Mouse (Mus musculus): ENCODE results near the gene Pgap3. TPM values are rescaled to one million over a fixed set of nuclear protein-coding genes. Genes with fewer than 3 reads are reported as not detected.

Gene Pgap3
- polyA plus RNA-seq (2014; fragmentation: Nextera tagmentation; extraction: Ambion mirVana), result 6.1 and 6.9 TPM in 2 replicates

- no peaks in the 10 kb centered on the region for H3K9me3 ChIP-seq (replicated peaks; ENCODE audit: control insufficient read depth, low read length)
- H3K4me3 ChIP-seq (ENCODE audit: low read depth, low read length), result peak within 1 kb of the TSS; percentile 49
- H3K27ac ChIP-seq (ENCODE audit: low read depth, low read length), result peak within 1 kb of the TSS; percentile 95
- no peaks in the 10 kb centered on the region for H3K27me3 ChIP-seq (replicated peaks; ENCODE audit: control insufficient read depth, insufficient read depth, low read length)
- DNase-seq (ENCODE audit: low spot score) (peak; percentile 95), ATAC-seq (peak; percentile 95)
- peak within 1 kb of the TSS; percentile 72 for H3K4me2 ChIP-seq (ENCODE audit: low read length)
- WGBS, result under 1% methylated on average over 36 of the region's 40 CpGs
- peaks cover 8% of the 10 kb centered on the region for H3K4me1 ChIP-seq (ENCODE audit: control insufficient read depth, insufficient read depth, low read length)
- H3K9ac ChIP-seq (ENCODE audit: low read length), result peak within 1 kb of the TSS; percentile 68
- H3K36me3 ChIP-seq (ENCODE audit: control insufficient read depth, insufficient read depth, low read length), result no peaks in the 10 kb centered on the region
These were observed at the start of gene Pgap3 for GRCm38 (mm10) chr11:98400161-98400726. Pgap3 (minus strand) TSS chr11:98400490.

GRCm38 (mm10) chr11:98449419-98449818 is 49.1 kb upstream of the Pgap3 start:
- H3K9me3 ChIP-seq (replicated peaks; ENCODE audit: control insufficient read depth, low read length), result no peaks in the 10 kb centered on the region
- no peak for DNase-seq (ENCODE audit: low spot score)
- no peak overlapping the region for H3K4me3 ChIP-seq (ENCODE audit: low read depth, low read length)
- H3K27me3 ChIP-seq (replicated peaks; ENCODE audit: control insufficient read depth, insufficient read depth, low read length), result peaks cover 27% of the 10 kb centered on the region
- no peak overlapping the region for H3K4me2 ChIP-seq (ENCODE audit: low read length)
- no peaks in the 10 kb centered on the region for H3K36me3 ChIP-seq (ENCODE audit: control insufficient read depth, insufficient read depth, low read length)
- no peak overlapping the region for H3K27ac ChIP-seq (ENCODE audit: low read depth, low read length)
- H3K4me1 ChIP-seq (ENCODE audit: control insufficient read depth, insufficient read depth, low read length), result no peaks in the 10 kb centered on the region
- no peak for ATAC-seq
- WGBS, result 75% methylated on average over 3 of the region's 3 CpGs
- H3K9ac ChIP-seq (ENCODE audit: low read length), result no peak overlapping the region

- DNase-seq (ENCODE audit: low spot score), result no peak
- Histone ChIP-seq H3K9me3 (replicated peaks; ENCODE audit: control insufficient read depth, low read length) (no peaks in the 10 kb centered on the region), H3K27ac (ENCODE audit: low read depth, low read length) (no peak overlapping the region), H3K27me3 (replicated peaks; ENCODE audit: control insufficient read depth, insufficient read depth, low read length) (peaks cover 27% of the 10 kb centered on the region), H3K4me3 (ENCODE audit: low read depth, low read length) (no peak overlapping the region), H3K4me1 (ENCODE audit: control insufficient read depth, insufficient read depth, low read length) (no peaks in the 10 kb centered on the region), H3K9ac (ENCODE audit: low read length) (no peak overlapping the region), H3K36me3 (ENCODE audit: control insufficient read depth, insufficient read depth, low read length) (no peaks in the 10 kb centered on the region), H3K4me2 (ENCODE audit: low read length) (no peak overlapping the region)
- 47% methylated on average over 13 of the region's 13 CpGs for WGBS
- no peak for ATAC-seq
These were observed 48.0 kb upstream of the Pgap3 start for GRCm38 (mm10) chr11:98448191-98448790.

GRCm38 (mm10) chr11:98447475-98447834 is 47.2 kb upstream of the Pgap3 start:
- peak overlapping the region; percentile 26; the same call in 1 of the 2 replicates for H3K4me2 ChIP-seq (ENCODE audit: low read length)
- H3K36me3 ChIP-seq (ENCODE audit: control insufficient read depth, insufficient read depth, low read length), result no peaks in the 10 kb centered on the region
- DNase-seq (ENCODE audit: low spot score) (no peak), ATAC-seq (no peak)
- 0 out of 2 replicates have a peak overlapping the region, but pooled peaks have one; percentile 5 for H3K4me3 ChIP-seq (ENCODE audit: low read depth, low read length)
- no peak overlapping the region for H3K27ac ChIP-seq (ENCODE audit: low read depth, low read length)
- no peak overlapping the region for H3K9ac ChIP-seq (ENCODE audit: low read length)
- no peaks in the 10 kb centered on the region for H3K4me1 ChIP-seq (ENCODE audit: control insufficient read depth, insufficient read depth, low read length)
- H3K27me3 ChIP-seq (replicated peaks; ENCODE audit: control insufficient read depth, insufficient read depth, low read length), result peaks cover 27% of the 10 kb centered on the region
- no peaks in the 10 kb centered on the region for H3K9me3 ChIP-seq (replicated peaks; ENCODE audit: control insufficient read depth, low read length)
- 20% methylated on average over 7 of the region's 7 CpGs for WGBS

- H3K9ac ChIP-seq (ENCODE audit: low read length), result no peak overlapping the region
- H3K4me3 ChIP-seq (ENCODE audit: low read depth, low read length), result 0 out of 2 replicates have a peak overlapping the region, but pooled peaks have one; percentile 5
- ATAC-seq, result no peak
- no peaks in the 10 kb centered on the region for H3K4me1 ChIP-seq (ENCODE audit: control insufficient read depth, insufficient read depth, low read length)
- H3K27ac ChIP-seq (ENCODE audit: low read depth, low read length), result no peak overlapping the region
- WGBS, result 4% methylated on average over 33 of the region's 33 CpGs
- no peak for DNase-seq (ENCODE audit: low spot score)
- no peaks in the 10 kb centered on the region for H3K9me3 ChIP-seq (replicated peaks; ENCODE audit: control insufficient read depth, low read length)
- peak overlapping the region; percentile 26; the same call in 1 of the 2 replicates for H3K4me2 ChIP-seq (ENCODE audit: low read length)
- H3K36me3 ChIP-seq (ENCODE audit: control insufficient read depth, insufficient read depth, low read length), result no peaks in the 10 kb centered on the region
- H3K27me3 ChIP-seq (replicated peaks; ENCODE audit: control insufficient read depth, insufficient read depth, low read length), result peaks cover 27% of the 10 kb centered on the region
These were observed 46.5 kb upstream of the Pgap3 start for GRCm38 (mm10) chr11:98446562-98447474.

GRCm38 (mm10) chr11:98446213-98446561 is 45.9 kb upstream of the Pgap3 start, which contains the start of gene Grb7:
Grb7 (plus strand) TSS chr11:98446394.
- H3K9me3 ChIP-seq (replicated peaks; ENCODE audit: control insufficient read depth, low read length), result no peaks in the 10 kb centered on the region
- H3K27ac ChIP-seq (ENCODE audit: low read depth, low read length), result no peak within 1 kb of the TSS
- DNase-seq (ENCODE audit: low spot score), result no peak
- WGBS, result 16% methylated on average over 5 of the region's 5 CpGs
- no peaks in the 10 kb centered on the region for H3K4me1 ChIP-seq (ENCODE audit: control insufficient read depth, insufficient read depth, low read length)
- no peaks in the 10 kb centered on the region for H3K36me3 ChIP-seq (ENCODE audit: control insufficient read depth, insufficient read depth, low read length)
- H3K4me3 ChIP-seq (ENCODE audit: low read depth, low read length), result 0 out of 2 replicates have a peak within 1 kb of the TSS, but pooled peaks have one; percentile 5
- no peak for ATAC-seq
- no peak within 1 kb of the TSS for H3K9ac ChIP-seq (ENCODE audit: low read length)
- H3K27me3 ChIP-seq (replicated peaks; ENCODE audit: control insufficient read depth, insufficient read depth, low read length), result peaks cover 27% of the 10 kb centered on the region
- H3K4me2 ChIP-seq (ENCODE audit: low read length), result peak within 1 kb of the TSS; percentile 26; the same call in 1 of the 2 replicates

- DNase-seq (ENCODE audit: low spot score) (no peak), ATAC-seq (no peak)
- peaks cover 27% of the 10 kb centered on the region for H3K27me3 ChIP-seq (replicated peaks; ENCODE audit: control insufficient read depth, insufficient read depth, low read length)
- no peak overlapping the region for H3K27ac ChIP-seq (ENCODE audit: low read depth, low read length)
- H3K4me2 ChIP-seq (ENCODE audit: low read length), result no peak overlapping the region
- no peak overlapping the region for H3K4me3 ChIP-seq (ENCODE audit: low read depth, low read length)
- H3K9ac ChIP-seq (ENCODE audit: low read length), result no peak overlapping the region
- WGBS, result 77% methylated on average over 4 of the region's 4 CpGs
- H3K4me1 ChIP-seq (ENCODE audit: control insufficient read depth, insufficient read depth, low read length), result no peaks in the 10 kb centered on the region
- no peaks in the 10 kb centered on the region for H3K36me3 ChIP-seq (ENCODE audit: control insufficient read depth, insufficient read depth, low read length)
- H3K9me3 ChIP-seq (replicated peaks; ENCODE audit: control insufficient read depth, low read length), result no peaks in the 10 kb centered on the region
These were observed 45.4 kb upstream of the Pgap3 start for GRCm38 (mm10) chr11:98445679-98446078.

- DNase-seq (ENCODE audit: low spot score) (no peak), ATAC-seq (no peak)
- H3K4me3 ChIP-seq (ENCODE audit: low read depth, low read length), result no peak overlapping the region
- H3K9me3 ChIP-seq (replicated peaks; ENCODE audit: control insufficient read depth, low read length), result no peaks in the 10 kb centered on the region
- no peak overlapping the region for H3K4me2 ChIP-seq (ENCODE audit: low read length)
- no peak overlapping the region for H3K9ac ChIP-seq (ENCODE audit: low read length)
- peaks cover 27% of the 10 kb centered on the region for H3K27me3 ChIP-seq (replicated peaks; ENCODE audit: control insufficient read depth, insufficient read depth, low read length)
- no peak overlapping the region for H3K27ac ChIP-seq (ENCODE audit: low read depth, low read length)
- H3K36me3 ChIP-seq (ENCODE audit: control insufficient read depth, insufficient read depth, low read length), result no peaks in the 10 kb centered on the region
- no peaks in the 10 kb centered on the region for H3K4me1 ChIP-seq (ENCODE audit: control insufficient read depth, insufficient read depth, low read length)
- 43% methylated on average over 1 of the region's 1 CpGs for WGBS
These were observed 44.9 kb upstream of the Pgap3 start for GRCm38 (mm10) chr11:98445238-98445637.

Data from forebrain, embryonic 14.5 days (tissue).